Mouse (Mus musculus) lung, embryonic 14.5 days (tissue): ENCODE measurements around the gene Dnm2. TPM values are rescaled to one million over a fixed set of nuclear protein-coding genes. Genes with fewer than 3 reads are reported as not detected.
A peak's percentile ranks its signal among the peaks of the same experiment; 100 is the strongest.

Experiments used
- ATAC-seq: fragments of 200-750 bp; cut with Nextera tagmentation; 2 replicates; pipeline ENCODE4 v1.8.0; 2017; ENCODE audit warnings: mild to moderate bottlenecking, moderate TSS enrichment, moderate library complexity; ENCODE audit not compliant: insufficient read depth
- DNase-seq: peaks from one replicate; pipeline ENCODE4 v3.0.0-alpha.2; 2015
- H3K27ac ChIP-seq: fragments of 300-500 bp; sonication (generic); 2 replicates; pipeline ENCODE4 v1.5.1; 2014; ENCODE audit warnings: low read depth, mild to moderate bottlenecking, moderate library complexity
- H3K27me3 ChIP-seq: fragments of 300-500 bp; sonication (generic); 2 replicates; pipeline ENCODE4 v1.6.1; 2014; ENCODE audit warnings: low read length, control low read depth; ENCODE audit not compliant: insufficient read depth
- H3K36me3 ChIP-seq: fragments of 300-500 bp; sonication (generic); 2 replicates; pipeline ENCODE4 v1.6.1; 2014; ENCODE audit warnings: control low read depth; ENCODE audit not compliant: insufficient read depth
- H3K4me1 ChIP-seq: fragments of 300-500 bp; sonication (generic); 2 replicates; pipeline ENCODE4 v1.6.1; 2014; ENCODE audit warnings: antibody characterized with exemption, control low read depth; ENCODE audit not compliant: insufficient read depth
- H3K4me2 ChIP-seq: fragments of 300-500 bp; sonication (generic); 2 replicates; pipeline ENCODE4 v1.6.1; 2014; ENCODE audit warnings: mild to moderate bottlenecking
- H3K4me3 ChIP-seq: fragments of 300-500 bp; sonication (generic); 2 replicates; pipeline ENCODE4 v1.5.1; 2014; ENCODE audit warnings: low read depth, low read length
- H3K9ac ChIP-seq: fragments of 300-500 bp; sonication (generic); 2 replicates; pipeline ENCODE4 v1.6.1; 2014
- H3K9me3 ChIP-seq: fragments of 300-500 bp; sonication (generic); 2 replicates; pipeline ENCODE4 v1.6.1; 2016; ENCODE audit warnings: low read depth, low read length, control low read depth
- CTCF ChIP-seq: IDR thresholded peaks from 2 replicates; pipeline ENCODE4 v1.5.1; 2016; ENCODE audit warnings: antibody characterized with exemption, low read depth
- WGBS: fragments of 180-500 bp; shearing (Covaris S2); extraction: QIAGEN DNeasy Blood & Tissue Kit; methylation state at CpG from one replicate; pipeline ENCODE4 v1.1.7; 2014; 5-methylcytosine and 5-hydroxymethylcytosine counted together
- polyA plus RNA-seq: library from polyadenylated mRNA; unstranded; fragments of >200 nt; fragmentation: Nextera tagmentation; extraction: Ambion mirVana; gene quantifications from 2 replicates; pipeline ENCODE4 v1.2.1, GENCODE M21; 2014

The Dnm2 gene
- polyA plus RNA-seq, 1 experiment from 2014 or later, result 71.8 TPM

GRCm38 (mm10) chr9:21503352-21503751, 78.6 kb downstream of the Dnm2 start:
- no peaks in the 10 kb centered on the region for H3K4me1 ChIP-seq
- peaks cover 63% of the 10 kb centered on the region for H3K36me3 ChIP-seq
- 93% methylated on average over 8 of the region's 8 CpGs for WGBS
- no peak overlapping the region for H3K4me2 ChIP-seq
- H3K27ac ChIP-seq, result no peak overlapping the region
- no peaks in the 10 kb centered on the region for H3K27me3 ChIP-seq
- no peak overlapping the region for H3K9ac ChIP-seq
- H3K9me3 ChIP-seq, result no peaks in the 10 kb centered on the region
- H3K4me3 ChIP-seq, result no peak overlapping the region
- no peak for TF ChIP-seq CTCF
- DNase-seq, result no peak
- no peak for ATAC-seq

DNA sequence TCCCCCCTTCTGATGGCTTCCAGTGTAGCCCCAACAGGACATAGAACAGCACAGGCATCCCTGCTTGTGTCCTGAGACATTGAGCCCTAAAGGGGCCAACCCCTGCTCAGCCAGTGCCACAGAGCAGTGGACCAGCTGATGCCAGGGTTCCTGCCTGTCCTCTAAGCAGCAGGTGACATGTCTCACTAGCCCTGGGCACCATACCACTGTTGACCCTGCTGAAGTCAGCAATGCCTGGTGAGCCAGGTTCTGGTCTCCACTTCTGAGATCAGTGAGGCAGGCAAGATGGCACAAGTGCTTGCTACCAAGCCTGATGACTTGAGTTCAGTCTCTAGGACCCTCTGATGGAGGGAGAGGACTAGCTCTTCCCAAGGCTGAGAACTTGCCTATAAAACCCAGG, 81.1 kb downstream of the Dnm2 start:
- DNase-seq (no peak), ATAC-seq (no peak)
- Histone ChIP-seq H3K9me3 (no peaks in the 10 kb centered on the region), H3K9ac (no peak overlapping the region), H3K4me1 (peaks cover 2% of the 10 kb centered on the region; the same call in 1 of the 2 replicates), H3K27ac (no peak overlapping the region), H3K4me2 (no peak overlapping the region), H3K36me3 (peaks cover 54% of the 10 kb centered on the region), H3K4me3 (no peak overlapping the region), H3K27me3 (no peaks in the 10 kb centered on the region)
- no peak for TF ChIP-seq CTCF

- H3K4me1 ChIP-seq, result peaks cover 5% of the 10 kb centered on the region; the same call in 1 of the 2 replicates
- H3K4me3 ChIP-seq, result no peak overlapping the region
- DNase-seq, result no peak
- H3K9ac ChIP-seq, result no peak overlapping the region
- 91% methylated on average over 15 of the region's 15 CpGs for WGBS
- H3K36me3 ChIP-seq, result peaks cover 54% of the 10 kb centered on the region
- no peaks in the 10 kb centered on the region for H3K27me3 ChIP-seq
- no peak overlapping the region for H3K27ac ChIP-seq
- H3K4me2 ChIP-seq, result no peak overlapping the region
- ATAC-seq, result no peak
- TF ChIP-seq CTCF, result no peak
- no peaks in the 10 kb centered on the region for H3K9me3 ChIP-seq
Measured at GRCm38 (mm10) chr9:21507753-21508430, 83.2 kb downstream of the Dnm2 start.

GRCm38 (mm10) chr9:21508871-21509404, 84.2 kb downstream of the Dnm2 start:
- 71% methylated on average over 7 of the region's 7 CpGs for WGBS
- Histone ChIP-seq H3K36me3 (peaks cover 49% of the 10 kb centered on the region), H3K4me3 (peak overlapping the region; percentile 72), H3K27ac (no peak overlapping the region), H3K4me2 (peak overlapping the region; percentile 73), H3K9me3 (no peaks in the 10 kb centered on the region), H3K9ac (peak overlapping the region; percentile 67), H3K27me3 (no peaks in the 10 kb centered on the region), H3K4me1 (peaks cover 5% of the 10 kb centered on the region; the same call in 1 of the 2 replicates)
- ATAC-seq (no peak), DNase-seq (no peak)
- no peak for TF ChIP-seq CTCF

GRCm38 (mm10) chr9:21509772-21510688, 85.3 kb downstream of the Dnm2 start, which contains the start of gene Tmed1:
Gene Tmed1, minus strand, starts transcription at chr9:21510252.
- DNase-seq, result peak; percentile 98
- peaks cover 5% of the 10 kb centered on the region; the same call in 1 of the 2 replicates for H3K4me1 ChIP-seq
- H3K4me2 ChIP-seq, result peak within 1 kb of the TSS; percentile 73
- WGBS, result under 1% methylated on average over 44 of the region's 44 CpGs
- H3K4me3 ChIP-seq, result peak within 1 kb of the TSS; percentile 72
- H3K27me3 ChIP-seq, result no peaks in the 10 kb centered on the region
- H3K9me3 ChIP-seq, result no peaks in the 10 kb centered on the region
- peak; percentile 97 for ATAC-seq
- H3K9ac ChIP-seq, result peak within 1 kb of the TSS; percentile 67
- peaks cover 39% of the 10 kb centered on the region for H3K36me3 ChIP-seq
- no peak for TF ChIP-seq CTCF
- H3K27ac ChIP-seq, result peak within 1 kb of the TSS; percentile 89

GRCm38 (mm10) chr9:21510689-21511015, 85.9 kb downstream of the Dnm2 start:
- WGBS, result 3% methylated on average over 7 of the region's 7 CpGs
- Histone ChIP-seq H3K4me3 (peak overlapping the region; percentile 72), H3K4me2 (peak overlapping the region; percentile 73), H3K4me1 (peaks cover 5% of the 10 kb centered on the region; the same call in 1 of the 2 replicates), H3K36me3 (peaks cover 33% of the 10 kb centered on the region), H3K9ac (peak overlapping the region; percentile 67), H3K9me3 (no peaks in the 10 kb centered on the region), H3K27me3 (no peaks in the 10 kb centered on the region), H3K27ac (peak overlapping the region; percentile 89)
- TF ChIP-seq CTCF, result no peak
- ATAC-seq (no peak), DNase-seq (no peak)

- Histone ChIP-seq H3K36me3 (peaks cover 29% of the 10 kb centered on the region), H3K4me1 (peaks cover 5% of the 10 kb centered on the region; the same call in 1 of the 2 replicates), H3K4me3 (peak overlapping the region; percentile 72), H3K9me3 (no peaks in the 10 kb centered on the region), H3K9ac (peak overlapping the region; percentile 67), H3K27ac (peak overlapping the region; percentile 89; the same call in 1 of the 2 replicates), H3K27me3 (no peaks in the 10 kb centered on the region), H3K4me2 (peak overlapping the region; percentile 73)
- DNase-seq (no peak), ATAC-seq (no peak)
- TF ChIP-seq CTCF, result no peak
- WGBS, result 74% methylated on average over 9 of the region's 9 CpGs
Measured at GRCm38 (mm10) chr9:21511052-21511451, 86.3 kb downstream of the Dnm2 start.
